Mouse (Mus musculus): ENCODE results near the gene BC049715.

DNA sequence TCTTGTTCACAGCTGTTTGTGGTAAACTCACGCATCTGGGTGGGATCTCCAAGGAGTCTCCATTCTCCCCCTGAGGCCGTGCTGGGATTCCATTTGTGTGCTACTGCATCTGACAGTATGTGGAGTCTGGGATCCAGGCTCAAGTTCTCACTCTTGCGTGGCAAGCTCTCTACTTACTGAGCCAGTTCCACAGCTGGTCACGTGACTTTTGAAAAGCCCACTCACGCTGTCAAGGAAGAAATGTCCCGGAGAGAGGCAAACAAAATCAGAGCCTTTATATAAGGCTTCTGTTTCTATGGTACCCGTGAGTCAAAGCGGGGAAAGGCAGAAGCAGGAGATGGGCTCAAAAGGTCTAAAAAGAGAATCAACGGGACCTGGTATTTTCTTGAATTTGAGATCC, 44.7 kb upstream of the BC049715 start:
- TF ChIP-seq GATA1 (IDR thresholded peaks at IDR 0.05; ENCODE audit: borderline replicate concordance, low read length) = no peak
- no peak for TF ChIP-seq FLI1 (IDR thresholded peaks at IDR 0.05; ENCODE audit: low read length)
